19 mouse cellular contexts compared by ENCODE assay signal in the genomic region with DNA sequence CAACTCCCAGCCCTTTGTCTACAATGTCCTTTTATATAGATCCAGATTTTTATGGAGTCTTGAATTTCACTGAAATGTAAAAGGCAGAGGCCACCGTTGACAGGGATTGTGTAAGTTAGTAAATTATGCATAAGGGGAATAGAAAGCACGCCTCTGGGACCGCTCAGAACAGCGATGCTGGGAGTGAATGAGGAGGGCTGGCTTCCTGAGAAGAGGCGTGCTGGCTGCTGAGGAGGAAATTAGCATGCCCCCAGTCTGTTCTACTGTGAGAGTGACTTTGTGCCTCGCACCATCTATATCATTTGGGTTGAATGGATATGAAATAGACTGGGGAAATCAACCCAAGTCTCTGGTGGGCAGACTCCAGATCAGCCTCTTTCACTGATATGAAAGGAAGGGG. TPM values are rescaled to one million over a fixed set of nuclear protein-coding genes. Genes with fewer than 3 reads are reported as not detected.
DNase-seq lines count a peak whose midpoint lies in the region; ATAC-seq lines count a peak whose summit lies in the region.
"Had no signal": no experiment of that assay in that cellular context is flagged by ENCODE, and none has a peak within 500 bp of the region (broad histone marks: within the 10 kb centered on the region; RNA-seq: fewer than 3 reads in every experiment).

No protein-coding gene starts in this region.

- 48% methylated on average over 6 of the region's 6 CpGs for WGBS in forebrain, embryonic 13.5 days
- WGBS in forebrain, embryonic 11.5 days = 71% methylated on average over 6 of the region's 6 CpGs
- WGBS in midbrain, embryonic 14.5 days = 20% methylated on average over 6 of the region's 6 CpGs

- no peaks in the 10 kb centered on the region for H3K4me1 ChIP-seq in forebrain, embryonic 13.5 days
- H3K4me1 ChIP-seq in forebrain, embryonic 11.5 days (replicated peaks; ENCODE audit: control insufficient read depth, insufficient read depth, low read length) = no peaks in the 10 kb centered on the region
- H3K4me1 ChIP-seq in midbrain, embryonic 14.5 days (ENCODE audit: control insufficient read depth, insufficient read depth, low read length) = peaks cover 3% of the 10 kb centered on the region; the same call in 1 of the 2 replicates
- H3K4me1 ChIP-seq: embryonic facial prominence, embryonic 10.5 days; kidney, embryonic 15.5 days; limb, embryonic 15.5 days had no signal

- DNase-seq in forebrain, embryonic 11.5 days (ENCODE audit: low spot score) = no peak
- peak; percentile 48 to 59 for DNase-seq in right cerebral cortex, postnatal 10 days (ENCODE audit: low spot score in 2 of 2)
- no peak for DNase-seq in right cerebral cortex, postnatal 4 days
- DNase-seq in midbrain, embryonic 14.5 days = peak; percentile 72
- peak; percentile 44 for DNase-seq in telencephalon, adult 2 months (ENCODE audit: low read depth, low spot score)
- no peak for DNase-seq in heart, adult 9 months (ENCODE audit: low spot score in 2 of 2)
- DNase-seq in adrenal gland, postnatal 25 days = no peak
- DNase-seq: adrenal gland, adult 2 months; cerebellum, postnatal 14 days; gastrocnemius, postnatal 10 days; lung, adult 18-20 months; thymus, postnatal 36 days had no signal

- no peak overlapping the region for H3K4me2 ChIP-seq in forebrain, embryonic 13.5 days
- H3K4me2 ChIP-seq in forebrain, embryonic 11.5 days (ENCODE audit: low read depth, low read length, severe bottlenecking) = no peak overlapping the region
- peak overlapping the region; percentile 13; the same call in 1 of the 2 replicates for H3K4me2 ChIP-seq in midbrain, embryonic 14.5 days (ENCODE audit: low read length)
- H3K4me2 ChIP-seq: kidney, embryonic 15.5 days; limb, embryonic 15.5 days had no signal

- H3K4me3 ChIP-seq in forebrain, embryonic 13.5 days = no peak overlapping the region
- no peak overlapping the region for H3K4me3 ChIP-seq in forebrain, embryonic 11.5 days (ENCODE audit: low read depth, low read length)
- no peak overlapping the region for H3K4me3 ChIP-seq in midbrain, embryonic 14.5 days (replicated peaks; ENCODE audit: low read depth, low read length)
- H3K4me3 ChIP-seq: embryonic facial prominence, embryonic 10.5 days; kidney, embryonic 15.5 days; limb, embryonic 15.5 days had no signal

- H3K9me3 ChIP-seq in forebrain, embryonic 13.5 days (replicated peaks) = no peaks in the 10 kb centered on the region
- no peaks in the 10 kb centered on the region for H3K9me3 ChIP-seq in forebrain, embryonic 11.5 days (ENCODE audit: control insufficient read depth, low read length)
- no peaks in the 10 kb centered on the region for H3K9me3 ChIP-seq in midbrain, embryonic 14.5 days (ENCODE audit: control insufficient read depth, low read length)
- H3K9me3 ChIP-seq: embryonic facial prominence, embryonic 10.5 days; kidney, embryonic 15.5 days; limb, embryonic 15.5 days had no signal

- peak; percentile 86 for ATAC-seq in forebrain, embryonic 13.5 days
- ATAC-seq in forebrain, embryonic 11.5 days (replicated peaks; ENCODE audit: low FRiP score) = no peak
- ATAC-seq in midbrain, embryonic 14.5 days (ENCODE audit: low FRiP score, low TSS enrichment) = peak; percentile 81; the same call in 1 of the 2 replicates
- ATAC-seq: Patski had no signal

- H3K27me3 ChIP-seq in forebrain, embryonic 13.5 days = no peaks in the 10 kb centered on the region
- H3K27me3 ChIP-seq in forebrain, embryonic 11.5 days (ENCODE audit: control insufficient read depth, insufficient read depth, low read length) = no peaks in the 10 kb centered on the region
- H3K27me3 ChIP-seq in midbrain, embryonic 14.5 days (ENCODE audit: control insufficient read depth, insufficient read depth, low read length) = no peaks in the 10 kb centered on the region
- H3K27me3 ChIP-seq: CH12.LX; kidney, embryonic 15.5 days; limb, embryonic 15.5 days had no signal

- no peaks in the 10 kb centered on the region for H3K36me3 ChIP-seq in forebrain, embryonic 13.5 days (ENCODE audit: poor library complexity, severe bottlenecking)
- no peaks in the 10 kb centered on the region for H3K36me3 ChIP-seq in forebrain, embryonic 11.5 days (ENCODE audit: control insufficient read depth, insufficient read depth, low read length)
- no peaks in the 10 kb centered on the region for H3K36me3 ChIP-seq in midbrain, embryonic 14.5 days (ENCODE audit: control insufficient read depth, insufficient read depth, low read length)
- H3K36me3 ChIP-seq: embryonic facial prominence, embryonic 10.5 days; kidney, embryonic 15.5 days; limb, embryonic 15.5 days had no signal

- no peak overlapping the region for H3K27ac ChIP-seq in forebrain, embryonic 13.5 days
- H3K27ac ChIP-seq in forebrain, embryonic 11.5 days (ENCODE audit: low read depth, low read length) = no peak overlapping the region
- peak overlapping the region; percentile 74 for H3K27ac ChIP-seq in midbrain, embryonic 14.5 days (replicated peaks; ENCODE audit: low read depth, low read length)
- H3K27ac ChIP-seq: embryonic facial prominence, embryonic 10.5 days; kidney, embryonic 15.5 days; limb, embryonic 15.5 days; macrophage had no signal

- no peak overlapping the region for H3K9ac ChIP-seq in forebrain, embryonic 13.5 days
- H3K9ac ChIP-seq in forebrain, embryonic 11.5 days (ENCODE audit: low read length) = no peak overlapping the region
- no peak overlapping the region for H3K9ac ChIP-seq in midbrain, embryonic 14.5 days (replicated peaks; ENCODE audit: low read length)
- H3K9ac ChIP-seq: kidney, embryonic 15.5 days; limb, embryonic 15.5 days had no signal

RNA-seq across cellular contexts. Expression of gene Syt16, which starts 46.3 kb away (rescaled TPM):
- 24.1 and 31.1 TPM in 2 replicates for polyA plus RNA-seq in forebrain, embryonic 13.5 days (2015; fragmentation: Nextera tagmentation; extraction: Ambion mirVana)
- 4.8 and 4.9 TPM in 2 replicates for polyA plus RNA-seq in forebrain, embryonic 11.5 days (2014; fragmentation: Nextera tagmentation; extraction: Ambion mirVana)
- 67.7 and 88.4 TPM in 2 replicates for polyA plus RNA-seq in midbrain, embryonic 14.5 days (2014; fragmentation: Nextera tagmentation; extraction: Ambion mirVana)
- 1.3 and 1.6 TPM in 2 replicates for total RNA-seq in adrenal gland, postnatal 25 days (2021)
- polyA plus RNA-seq: macrophage, Patski had no signal

Comparison
In these comparisons a context has a peak if more than half of its experiments do, and no peak if none do; other contexts are left out.
1. DNase-seq: peak in right cerebral cortex, postnatal 10 days (2 of 2), midbrain, embryonic 14.5 days (single experiment) and telencephalon, adult 2 months (single experiment); none in forebrain, embryonic 11.5 days (single experiment), right cerebral cortex, postnatal 4 days (single experiment), heart, adult 9 months (0 of 2) and adrenal gland, postnatal 25 days (single experiment).